In the genomic region with DNA sequence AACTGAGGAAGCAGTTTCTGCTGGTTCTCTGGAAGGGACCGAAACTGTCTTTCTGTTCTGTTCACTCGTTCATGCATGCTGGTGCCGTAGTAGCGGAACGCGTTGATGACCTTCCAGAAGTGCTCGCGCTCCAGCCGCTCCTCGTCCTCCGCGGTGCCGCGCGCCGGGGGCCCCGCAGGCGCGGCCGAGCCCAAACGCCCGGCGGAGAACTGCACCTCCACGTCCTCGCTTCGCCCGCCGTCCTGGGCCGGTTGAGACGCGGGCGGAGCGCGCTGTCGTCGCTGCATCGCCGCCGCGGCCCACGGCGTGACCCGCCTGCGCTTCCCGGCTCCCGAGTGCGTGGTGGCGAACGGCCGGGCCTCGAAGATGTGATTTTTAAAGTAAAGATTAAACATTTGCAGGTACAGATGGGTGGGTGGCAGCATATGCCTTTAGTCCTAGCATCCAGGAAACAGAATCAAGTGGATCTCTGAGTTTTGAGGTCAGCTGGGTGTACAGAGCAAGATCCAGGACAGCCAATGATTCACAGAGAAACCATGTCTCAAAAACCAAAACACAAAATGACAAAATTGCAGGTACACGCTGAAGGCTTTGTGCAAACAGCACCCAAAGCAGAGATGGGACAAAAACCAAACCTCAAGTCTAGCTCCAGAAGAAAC, we compare ENCODE assay signal across 8 mouse cellular contexts.
A peak's percentile ranks its signal among the peaks of the same experiment; 100 is the strongest.
DNase-seq lines count a peak whose midpoint lies in the region; ATAC-seq and TF ChIP-seq lines count a peak whose summit lies in the region.
"Not testable (repeated sequence)": the region's sequence is repeated elsewhere in the genome, so short reads cannot be mapped to it uniquely, and the experiment has no call there.

No protein-coding gene starts in this region.

- H3K4me2 ChIP-seq in embryonic facial prominence, embryonic 12.5 days (replicated peaks) = peak overlapping the region; percentile 50
- peak overlapping the region; percentile 62 for H3K4me2 ChIP-seq in hindbrain, embryonic 15.5 days
- peak overlapping the region; percentile 61 for H3K4me2 ChIP-seq in neural tube, embryonic 15.5 days

- H3K9me3 ChIP-seq in E14TG2a.4 (ENCODE audit: low read length); embryonic facial prominence, embryonic 12.5 days; hindbrain, embryonic 15.5 days; limb, embryonic 10.5 days (replicated peaks); neural tube, embryonic 15.5 days (replicated peaks): not testable (repeated sequence)

- ATAC-seq in embryonic facial prominence, embryonic 12.5 days (ENCODE audit: insufficient number of reproducible peaks, insufficient read depth, low FRiP score, low TSS enrichment) = 0 out of 2 replicates have a peak, but pooled peaks have one; percentile 15
- peak; percentile 79; the same call in 1 of the 2 replicates for ATAC-seq in hindbrain, embryonic 15.5 days (ENCODE audit: low FRiP score, low read depth)
- ATAC-seq in neural tube, embryonic 15.5 days (ENCODE audit: low FRiP score) = peak; percentile 86

- TF ChIP-seq CTCF in E14TG2a.4 (conservative IDR thresholded peaks at IDR 0.05; ENCODE audit: low read length) = not testable (repeated sequence)

- not testable (repeated sequence) for H3K27me3 ChIP-seq in E14TG2a.4 (ENCODE audit: insufficient read depth, low read length); embryonic facial prominence, embryonic 12.5 days; hindbrain, embryonic 15.5 days; limb, embryonic 10.5 days (ENCODE audit: low read depth, poor library complexity, severe bottlenecking); neural tube, embryonic 15.5 days (replicated peaks)

- H3K27ac ChIP-seq in embryonic facial prominence, embryonic 12.5 days; hindbrain, embryonic 15.5 days (replicated peaks); neural tube, embryonic 15.5 days (replicated peaks): not testable (repeated sequence)
- H3K27ac ChIP-seq in limb, embryonic 10.5 days = peak overlapping the region; percentile 59; the same call in 1 of the 2 replicates

- peak; percentile 14 for DNase-seq in cerebellum, adult 11 months
- peak; percentile 83 for DNase-seq in heart, adult 11 months
- not testable (repeated sequence) for DNase-seq in limb, embryonic 10.5 days (ENCODE audit: low spot score)
- DNase-seq in lung, postnatal 4 days = peak; percentile 20 to 37

- not testable (repeated sequence) for H3K36me3 ChIP-seq in E14TG2a.4 (ENCODE audit: insufficient read depth, low read length); embryonic facial prominence, embryonic 12.5 days; hindbrain, embryonic 15.5 days; limb, embryonic 10.5 days; neural tube, embryonic 15.5 days

- H3K4me3 ChIP-seq in E14TG2a.4 (replicated peaks; ENCODE audit: low read length) = peak overlapping the region; percentile 64
- H3K4me3 ChIP-seq in embryonic facial prominence, embryonic 12.5 days = peak overlapping the region; percentile 31
- peak overlapping the region; percentile 41 for H3K4me3 ChIP-seq in hindbrain, embryonic 15.5 days
- peak overlapping the region; percentile 45 for H3K4me3 ChIP-seq in limb, embryonic 10.5 days
- H3K4me3 ChIP-seq in neural tube, embryonic 15.5 days (replicated peaks) = peak overlapping the region; percentile 40

- H3K9ac ChIP-seq in embryonic facial prominence, embryonic 12.5 days = peak overlapping the region; percentile 33; the same call in 1 of the 2 replicates
- peak overlapping the region; percentile 32 for H3K9ac ChIP-seq in hindbrain, embryonic 15.5 days
- H3K9ac ChIP-seq in neural tube, embryonic 15.5 days (replicated peaks) = peak overlapping the region; percentile 34; the same call in 1 of the 2 replicates

- 4% methylated on average over 47 of the region's 52 CpGs for WGBS in embryonic facial prominence, embryonic 12.5 days
- 7% methylated on average over 50 of the region's 52 CpGs for WGBS in hindbrain, embryonic 15.5 days
- WGBS in limb, embryonic 10.5 days = 8% methylated on average over 52 of the region's 52 CpGs
- 13% methylated on average over 39 of the region's 52 CpGs for WGBS in neural tube, embryonic 15.5 days

- not testable (repeated sequence) for H3K4me1 ChIP-seq in E14TG2a.4 (replicated peaks; ENCODE audit: low read depth, low read length); embryonic facial prominence, embryonic 12.5 days; hindbrain, embryonic 15.5 days (replicated peaks); limb, embryonic 10.5 days; neural tube, embryonic 15.5 days

Comparison
In these comparisons a context has a peak if more than half of its experiments do, and no peak if none do; other contexts are left out.
1. ATAC-seq: peak in every context shown above with its lines; median percentile 86 in neural tube, embryonic 15.5 days; 79 in hindbrain, embryonic 15.5 days; 15 in embryonic facial prominence, embryonic 12.5 days.